Mouse (Mus musculus): Measurements from ENCODE around the gene Cd59b.

DNA sequence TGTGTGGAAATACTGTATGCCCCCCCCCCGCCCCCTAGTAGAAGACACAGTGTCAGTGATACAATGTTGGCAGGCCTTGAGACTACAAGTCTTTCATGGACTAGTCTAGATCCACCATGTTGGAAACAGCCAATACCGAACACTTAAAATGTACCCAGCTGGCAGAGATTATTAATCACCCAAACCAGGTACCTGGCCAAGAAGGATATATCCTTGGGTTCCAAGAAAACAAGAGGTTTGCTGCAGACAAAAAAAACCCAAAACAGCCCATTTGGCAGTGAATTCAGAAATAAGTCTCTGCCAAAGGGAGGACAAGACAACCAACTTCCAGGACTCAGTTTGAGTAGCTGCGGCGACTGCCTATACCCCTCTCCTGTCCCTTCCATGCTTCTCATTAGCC is 45.0 kb upstream of the Cd59b start:
- no peak for TF ChIP-seq GATA1 (IDR thresholded peaks at IDR 0.05; ENCODE audit: borderline replicate concordance, low read length)
- no peak for TF ChIP-seq FLI1 (IDR thresholded peaks at IDR 0.05; ENCODE audit: low read length)

Data from megakaryocyte, embryonic 14.5 days (primary cell).